Mouse (Mus musculus) forebrain, embryonic 13.5 days (tissue): ENCODE data around the gene Mpped1. TPM values are rescaled to one million over a fixed set of nuclear protein-coding genes. Genes with fewer than 3 reads are reported as not detected.

Experiments used
- ATAC-seq: fragments of 200-750 bp; cut with Nextera tagmentation; 2 replicates; pipeline ENCODE4 v1.8.0; 2017
- H3K27ac ChIP-seq: fragments of 300-500 bp; sonication (generic); 2 replicates; pipeline ENCODE4 v1.5.1; 2015; ENCODE audit warnings: inconsistent platforms, mild to moderate bottlenecking, moderate library complexity
- H3K27me3 ChIP-seq: fragments of 300-500 bp; sonication (generic); 2 replicates; pipeline ENCODE4 v1.6.1; 2015; ENCODE audit warnings: mild to moderate bottlenecking, inconsistent platforms
- H3K36me3 ChIP-seq: fragments of 300-500 bp; sonication (generic); 2 replicates; pipeline ENCODE4 v1.6.1; 2015; ENCODE audit warnings: mild to moderate bottlenecking, inconsistent platforms; ENCODE audit not compliant: poor library complexity, severe bottlenecking
- H3K4me1 ChIP-seq: fragments of 300-500 bp; sonication (generic); 2 replicates; pipeline ENCODE4 v1.6.1; 2015; ENCODE audit warnings: inconsistent platforms
- H3K4me2 ChIP-seq: fragments of 300-500 bp; sonication (generic); 2 replicates; pipeline ENCODE4 v1.6.1; 2015; ENCODE audit warnings: inconsistent platforms, mild to moderate bottlenecking, moderate library complexity
- H3K4me3 ChIP-seq: fragments of 300-500 bp; sonication (generic); 2 replicates; pipeline ENCODE4 v1.5.1; 2015; ENCODE audit warnings: mild to moderate bottlenecking, inconsistent platforms
- H3K9ac ChIP-seq: fragments of 300-500 bp; sonication (generic); 2 replicates; pipeline ENCODE4 v1.6.1; 2015; ENCODE audit warnings: mild to moderate bottlenecking, inconsistent platforms
- H3K9me3 ChIP-seq: fragments of 300-500 bp; sonication (generic); replicated peaks from 2 replicates; pipeline ENCODE4 v1.6.1; 2016; ENCODE audit warnings: inconsistent platforms
- WGBS: fragments of 180-500 bp; shearing (Covaris S2); methylation state at CpG from one replicate; pipeline ENCODE4 v1.1.7; 2015; 5-methylcytosine and 5-hydroxymethylcytosine counted together
- polyA plus RNA-seq: library from polyadenylated mRNA; unstranded; fragments of >200 nt; fragmentation: Nextera tagmentation; extraction: Ambion mirVana; gene quantifications from 2 replicates; pipeline ENCODE4 v1.2.1, GENCODE M21; 2015

Gene Mpped1
- polyA plus RNA-seq, 1 experiment from 2014 or later, result 104 TPM

- Histone ChIP-seq H3K36me3 (no peaks in the 10 kb centered on the region), H3K27ac (peak overlapping the region; percentile 79), H3K9me3 (no peaks in the 10 kb centered on the region), H3K9ac (no peak overlapping the region), H3K4me2 (no peak overlapping the region), H3K4me3 (no peak overlapping the region), H3K27me3 (no peaks in the 10 kb centered on the region), H3K4me1 (peaks cover 70% of the 10 kb centered on the region)
- 78% methylated on average over 4 of the region's 4 CpGs for WGBS
- ATAC-seq, result no peak
Measured at GRCm38 (mm10) chr15:83847512-83847911, 68.2 kb downstream of the Mpped1 start.

- WGBS, result 37% methylated on average over 9 of the region's 9 CpGs
- H3K4me1 ChIP-seq, result peaks cover 63% of the 10 kb centered on the region
- H3K9ac ChIP-seq, result no peak overlapping the region
- no peak overlapping the region for H3K4me2 ChIP-seq
- no peaks in the 10 kb centered on the region for H3K27me3 ChIP-seq
- H3K9me3 ChIP-seq, result no peaks in the 10 kb centered on the region
- H3K36me3 ChIP-seq, result peaks cover 4% of the 10 kb centered on the region; the same call in 1 of the 2 replicates
- no peak overlapping the region for H3K4me3 ChIP-seq
- no peak for ATAC-seq
- peak overlapping the region; percentile 82 for H3K27ac ChIP-seq
Measured at GRCm38 (mm10) chr15:83848193-83848592, 68.9 kb downstream of the Mpped1 start.

DNA sequence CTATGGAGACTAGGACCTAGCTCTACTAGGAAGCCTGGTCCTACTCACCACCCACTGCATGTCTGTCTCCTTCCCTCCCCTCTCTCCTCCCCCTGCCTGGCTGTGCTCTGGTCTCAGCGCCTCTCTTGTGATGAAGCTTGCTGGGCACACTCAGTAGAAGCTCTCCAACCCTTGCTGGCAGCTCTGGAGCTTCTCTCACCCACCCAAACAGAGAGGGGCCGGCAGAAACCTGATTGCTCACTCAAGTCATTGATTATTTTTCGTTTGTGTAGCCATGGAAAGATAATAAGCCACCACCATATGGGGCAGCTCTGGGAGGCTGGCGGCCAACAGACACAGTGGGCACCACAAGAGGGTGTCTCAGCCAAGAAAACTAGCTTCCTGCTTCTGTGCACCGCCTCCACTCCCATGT is 74.1 kb downstream of the Mpped1 start:
- Histone ChIP-seq H3K36me3 (peaks cover 41% of the 10 kb centered on the region), H3K27ac (peak overlapping the region; percentile 27; the same call in 1 of the 2 replicates)

DNA sequence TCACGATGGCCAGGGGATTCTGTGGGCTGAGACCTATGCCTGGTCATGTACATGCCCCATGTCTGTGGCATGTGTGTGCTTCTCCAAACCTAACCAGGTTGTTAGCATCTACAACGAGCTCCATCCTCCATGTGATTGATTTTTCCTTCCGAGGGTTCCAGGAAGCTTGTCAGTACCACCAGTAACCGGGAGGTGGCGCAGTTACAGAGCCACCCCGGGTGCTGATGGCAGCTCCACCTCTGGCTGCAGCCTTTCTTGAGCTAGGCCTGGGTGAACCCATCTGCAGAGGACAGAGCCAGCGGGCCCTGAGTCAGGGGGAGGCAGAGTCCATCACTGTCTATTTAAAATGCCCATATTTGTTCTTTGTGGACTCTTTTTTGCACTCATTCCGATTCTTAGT is 77.9 kb downstream of the Mpped1 start:
- 25% methylated on average over 8 of the region's 8 CpGs for WGBS
- peak; percentile 40; the same call in 1 of the 2 replicates for ATAC-seq
- Histone ChIP-seq H3K27me3 (no peaks in the 10 kb centered on the region), H3K9ac (no peak overlapping the region), H3K36me3 (peaks cover 41% of the 10 kb centered on the region), H3K4me3 (no peak overlapping the region), H3K27ac (no peak overlapping the region), H3K4me2 (no peak overlapping the region), H3K9me3 (no peaks in the 10 kb centered on the region), H3K4me1 (no peaks in the 10 kb centered on the region)

More for the DNA sequence above, 74.1 kb downstream of the Mpped1 start:
- WGBS, result 77% methylated on average over 5 of the region's 5 CpGs
- Histone ChIP-seq H3K4me3 (no peak overlapping the region), H3K9me3 (no peaks in the 10 kb centered on the region), H3K4me2 (no peak overlapping the region), H3K27me3 (no peaks in the 10 kb centered on the region), H3K9ac (no peak overlapping the region), H3K4me1 (peaks cover 12% of the 10 kb centered on the region)
- ATAC-seq, result peak; percentile 32; the same call in 1 of the 2 replicates

- H3K4me1 ChIP-seq, result no peaks in the 10 kb centered on the region; the same call in 1 of the 2 replicates
- 93% methylated on average over 5 of the region's 5 CpGs for WGBS
- no peak overlapping the region for H3K27ac ChIP-seq
- H3K4me2 ChIP-seq, result no peak overlapping the region
- no peaks in the 10 kb centered on the region for H3K9me3 ChIP-seq
- ATAC-seq, result no peak
- no peak overlapping the region for H3K9ac ChIP-seq
- H3K27me3 ChIP-seq, result no peaks in the 10 kb centered on the region
- no peaks in the 10 kb centered on the region for H3K36me3 ChIP-seq
- no peak overlapping the region for H3K4me3 ChIP-seq
Measured at GRCm38 (mm10) chr15:83865626-83866025, 86.4 kb downstream of the Mpped1 start.

- ATAC-seq, result no peak
- Histone ChIP-seq H3K4me1 (peaks cover 5% of the 10 kb centered on the region; the same call in 1 of the 2 replicates), H3K4me3 (no peak overlapping the region), H3K9me3 (no peaks in the 10 kb centered on the region), H3K36me3 (no peaks in the 10 kb centered on the region), H3K27me3 (no peaks in the 10 kb centered on the region), H3K4me2 (peak overlapping the region; percentile 35), H3K9ac (no peak overlapping the region), H3K27ac (no peak overlapping the region)
- 9% methylated on average over 17 of the region's 17 CpGs for WGBS
Measured at GRCm38 (mm10) chr15:83870936-83871335, 91.7 kb downstream of the Mpped1 start.

DNA sequence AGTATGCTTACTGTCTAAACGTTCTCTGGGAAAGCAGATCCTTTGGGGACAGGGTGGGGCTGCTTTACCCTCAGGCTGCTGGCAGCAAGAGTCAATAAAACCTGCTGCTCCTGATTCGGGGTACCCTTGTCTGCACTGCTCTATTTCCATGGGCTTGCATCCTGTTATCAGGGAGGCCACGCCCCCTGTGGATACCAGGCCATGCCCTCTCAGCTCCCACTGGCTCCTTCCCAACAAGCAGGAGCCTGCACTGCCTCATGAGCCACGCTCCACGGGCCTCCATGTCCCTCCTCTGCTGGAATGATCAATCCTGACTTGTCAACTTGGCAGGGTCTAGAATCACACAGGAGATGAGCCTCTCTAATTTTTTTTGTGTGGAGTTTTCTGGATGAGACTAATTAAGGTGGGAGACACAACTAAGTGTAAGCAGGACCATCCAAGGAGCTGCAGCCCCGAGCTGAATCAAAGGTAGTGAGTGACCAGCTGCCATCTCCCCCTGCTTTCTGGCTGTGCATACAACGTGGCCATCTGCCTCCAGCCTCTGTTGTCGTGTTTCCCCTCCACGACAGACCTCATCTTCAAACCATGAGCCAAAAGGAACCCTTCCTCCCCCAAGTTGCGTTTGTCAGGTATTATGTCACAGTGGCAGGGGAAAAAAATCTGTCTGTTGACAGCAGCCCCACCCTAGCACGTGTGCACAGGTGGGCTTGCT is 98.0 kb downstream of the Mpped1 start:
- Histone ChIP-seq H3K4me1 (peaks cover 4% of the 10 kb centered on the region; the same call in 1 of the 2 replicates), H3K9me3 (no peaks in the 10 kb centered on the region), H3K9ac (no peak overlapping the region), H3K36me3 (no peaks in the 10 kb centered on the region), H3K27ac (no peak overlapping the region), H3K27me3 (no peaks in the 10 kb centered on the region), H3K4me2 (no peak overlapping the region), H3K4me3 (no peak overlapping the region)
- no peak for ATAC-seq
- WGBS, result 61% methylated on average over 11 of the region's 11 CpGs

GRCm38 (mm10) chr15:83877898-83878297 is 98.6 kb downstream of the Mpped1 start:
- no peak overlapping the region for H3K4me3 ChIP-seq
- WGBS, result 86% methylated on average over 2 of the region's 2 CpGs
- no peaks in the 10 kb centered on the region for H3K36me3 ChIP-seq
- H3K27me3 ChIP-seq, result no peaks in the 10 kb centered on the region
- no peak overlapping the region for H3K27ac ChIP-seq
- no peak overlapping the region for H3K4me2 ChIP-seq
- ATAC-seq, result no peak
- peaks cover 4% of the 10 kb centered on the region; the same call in 1 of the 2 replicates for H3K4me1 ChIP-seq
- no peak overlapping the region for H3K9ac ChIP-seq
- no peaks in the 10 kb centered on the region for H3K9me3 ChIP-seq

GRCm38 (mm10) chr15:83879845-83880244 is 100.6 kb downstream of the Mpped1 start:
- Histone ChIP-seq H3K27ac (no peak overlapping the region), H3K36me3 (no peaks in the 10 kb centered on the region), H3K4me3 (no peak overlapping the region), H3K9me3 (no peaks in the 10 kb centered on the region), H3K4me2 (no peak overlapping the region), H3K27me3 (no peaks in the 10 kb centered on the region), H3K9ac (no peak overlapping the region), H3K4me1 (peaks cover 4% of the 10 kb centered on the region; the same call in 1 of the 2 replicates)
- 24% methylated on average over 5 of the region's 5 CpGs for WGBS
- no peak for ATAC-seq

GRCm38 (mm10) chr15:83883821-83884220 is 104.6 kb downstream of the Mpped1 start:
- 94% methylated on average over 8 of the region's 8 CpGs for WGBS
- Histone ChIP-seq H3K9ac (no peak overlapping the region), H3K36me3 (no peaks in the 10 kb centered on the region), H3K4me1 (no peaks in the 10 kb centered on the region), H3K9me3 (no peaks in the 10 kb centered on the region), H3K27me3 (no peaks in the 10 kb centered on the region), H3K4me2 (no peak overlapping the region), H3K27ac (no peak overlapping the region; the same call in 1 of the 2 replicates), H3K4me3 (no peak overlapping the region)
- no peak for ATAC-seq

- Histone ChIP-seq H3K9me3 (no peaks in the 10 kb centered on the region), H3K27ac (peak overlapping the region; percentile 68), H3K9ac (no peak overlapping the region), H3K4me2 (no peak overlapping the region), H3K27me3 (no peaks in the 10 kb centered on the region), H3K4me3 (no peak overlapping the region), H3K36me3 (no peaks in the 10 kb centered on the region), H3K4me1 (no peaks in the 10 kb centered on the region)
- ATAC-seq, result peak; percentile 55; the same call in 1 of the 2 replicates
- 75% methylated on average over 9 of the region's 9 CpGs for WGBS
Measured at GRCm38 (mm10) chr15:83884291-83884690, 105.0 kb downstream of the Mpped1 start.

GRCm38 (mm10) chr15:83892871-83893270 is 113.6 kb downstream of the Mpped1 start:
- no peak for ATAC-seq
- no peak overlapping the region for H3K27ac ChIP-seq
- H3K4me3 ChIP-seq, result no peak overlapping the region
- no peaks in the 10 kb centered on the region for H3K36me3 ChIP-seq
- WGBS, result 83% methylated on average over 15 of the region's 15 CpGs
- H3K9ac ChIP-seq, result no peak overlapping the region
- H3K9me3 ChIP-seq, result no peaks in the 10 kb centered on the region
- peaks cover 9% of the 10 kb centered on the region; the same call in 1 of the 2 replicates for H3K4me1 ChIP-seq
- no peaks in the 10 kb centered on the region for H3K27me3 ChIP-seq
- no peak overlapping the region for H3K4me2 ChIP-seq
